Mouse (Mus musculus): ENCODE results near the gene Spg20. TPM values are rescaled to one million over a fixed set of nuclear protein-coding genes. Genes with fewer than 3 reads are reported as not detected.

The Spg20 gene
- polyA plus RNA-seq, 1 experiment: not detected

- peaks cover 8% of the 10 kb centered on the region for H3K4me1 ChIP-seq (ENCODE audit: control insufficient read depth, insufficient read depth, low read length)
- no peak overlapping the region for H3K4me3 ChIP-seq (ENCODE audit: insufficient read depth, low read depth, low read length)
- 35% methylated on average over 7 of the region's 7 CpGs for WGBS
Measured at GRCm38 (mm10) chr3:55151656-55152433, 39.9 kb downstream of the Spg20 start.

GRCm38 (mm10) chr3:55152673-55153334 is 40.9 kb downstream of the Spg20 start:
- H3K4me1 ChIP-seq (ENCODE audit: control insufficient read depth, insufficient read depth, low read length): peaks cover 11% of the 10 kb centered on the region
- H3K27ac ChIP-seq (ENCODE audit: insufficient read depth, low read depth, low read length): no peak overlapping the region
- H3K4me3 ChIP-seq (ENCODE audit: insufficient read depth, low read depth, low read length): no peak overlapping the region
- WGBS: 63% methylated on average over 6 of the region's 6 CpGs
- no peak for TF ChIP-seq CTCF (IDR thresholded peaks at IDR 0.05; ENCODE audit: insufficient read depth, low read depth, low read length)
- TF ChIP-seq POLR2A (IDR thresholded peaks at IDR 0.05; ENCODE audit: insufficient read depth, low read depth, low read length): no peak

More at GRCm38 (mm10) chr3:55151656-55152433, 39.9 kb downstream of the Spg20 start:
- TF ChIP-seq CTCF (IDR thresholded peaks at IDR 0.05; ENCODE audit: insufficient read depth, low read depth, low read length): no peak
- TF ChIP-seq POLR2A (IDR thresholded peaks at IDR 0.05; ENCODE audit: insufficient read depth, low read depth, low read length): no peak
- H3K27ac ChIP-seq (ENCODE audit: insufficient read depth, low read depth, low read length): no peak overlapping the region

GRCm38 (mm10) chr3:55154163-55154562 is 42.3 kb downstream of the Spg20 start:
- TF ChIP-seq POLR2A (IDR thresholded peaks at IDR 0.05; ENCODE audit: insufficient read depth, low read depth, low read length): no peak
- TF ChIP-seq CTCF (IDR thresholded peaks at IDR 0.05; ENCODE audit: insufficient read depth, low read depth, low read length): no peak
- no peak overlapping the region for H3K4me3 ChIP-seq (ENCODE audit: insufficient read depth, low read depth, low read length)
- WGBS: 60% methylated on average over 7 of the region's 7 CpGs

GRCm38 (mm10) chr3:55157413-55157812 is 45.5 kb downstream of the Spg20 start:
- 53% methylated on average over 5 of the region's 5 CpGs for WGBS
- H3K4me3 ChIP-seq (ENCODE audit: insufficient read depth, low read depth, low read length): no peak overlapping the region
- no peak for TF ChIP-seq CTCF (IDR thresholded peaks at IDR 0.05; ENCODE audit: insufficient read depth, low read depth, low read length)
- no peak for TF ChIP-seq POLR2A (IDR thresholded peaks at IDR 0.05; ENCODE audit: insufficient read depth, low read depth, low read length)
- H3K4me1 ChIP-seq (ENCODE audit: control insufficient read depth, insufficient read depth, low read length): peaks cover 11% of the 10 kb centered on the region; the same call in 1 of the 2 replicates
- no peak overlapping the region for H3K27ac ChIP-seq (ENCODE audit: insufficient read depth, low read depth, low read length)

More at GRCm38 (mm10) chr3:55154163-55154562, 42.3 kb downstream of the Spg20 start:
- Histone ChIP-seq H3K4me1 (ENCODE audit: control insufficient read depth, insufficient read depth, low read length) (peaks cover 11% of the 10 kb centered on the region), H3K27ac (ENCODE audit: insufficient read depth, low read depth, low read length) (peak overlapping the region; percentile 9; the same call in 1 of the 2 replicates)

GRCm38 (mm10) chr3:55161144-55161543 is 49.2 kb downstream of the Spg20 start:
- Histone ChIP-seq H3K4me3 (ENCODE audit: insufficient read depth, low read depth, low read length) (no peak overlapping the region), H3K4me1 (ENCODE audit: control insufficient read depth, insufficient read depth, low read length) (peaks cover 3% of the 10 kb centered on the region; the same call in 1 of the 2 replicates), H3K27ac (ENCODE audit: insufficient read depth, low read depth, low read length) (no peak overlapping the region)
- WGBS: 81% methylated on average over 7 of the region's 7 CpGs
- TF ChIP-seq POLR2A (IDR thresholded peaks at IDR 0.05; ENCODE audit: insufficient read depth, low read depth, low read length) (no peak), CTCF (IDR thresholded peaks at IDR 0.05; ENCODE audit: insufficient read depth, low read depth, low read length) (no peak)

GRCm38 (mm10) chr3:55163510-55163909 is 51.6 kb downstream of the Spg20 start:
- no peak overlapping the region for H3K27ac ChIP-seq (ENCODE audit: insufficient read depth, low read depth, low read length)
- 66% methylated on average over 4 of the region's 4 CpGs for WGBS
- H3K4me1 ChIP-seq (ENCODE audit: control insufficient read depth, insufficient read depth, low read length): no peaks in the 10 kb centered on the region
- no peak overlapping the region for H3K4me3 ChIP-seq (ENCODE audit: insufficient read depth, low read depth, low read length)
- no peak for TF ChIP-seq CTCF (IDR thresholded peaks at IDR 0.05; ENCODE audit: insufficient read depth, low read depth, low read length)
- no peak for TF ChIP-seq POLR2A (IDR thresholded peaks at IDR 0.05; ENCODE audit: insufficient read depth, low read depth, low read length)

GRCm38 (mm10) chr3:55172478-55172877 is 60.6 kb downstream of the Spg20 start:
- WGBS: 80% methylated on average over 3 of the region's 3 CpGs
- Histone ChIP-seq H3K4me1 (ENCODE audit: control insufficient read depth, insufficient read depth, low read length) (no peaks in the 10 kb centered on the region), H3K4me3 (ENCODE audit: insufficient read depth, low read depth, low read length) (no peak overlapping the region), H3K27ac (ENCODE audit: insufficient read depth, low read depth, low read length) (no peak overlapping the region)
- no peak for TF ChIP-seq POLR2A (IDR thresholded peaks at IDR 0.05; ENCODE audit: insufficient read depth, low read depth, low read length)
- no peak for TF ChIP-seq CTCF (IDR thresholded peaks at IDR 0.05; ENCODE audit: insufficient read depth, low read depth, low read length)

- H3K27ac ChIP-seq (ENCODE audit: insufficient read depth, low read depth, low read length): no peak overlapping the region
- 77% methylated on average over 6 of the region's 6 CpGs for WGBS
- no peak for TF ChIP-seq POLR2A (IDR thresholded peaks at IDR 0.05; ENCODE audit: insufficient read depth, low read depth, low read length)
- no peak for TF ChIP-seq CTCF (IDR thresholded peaks at IDR 0.05; ENCODE audit: insufficient read depth, low read depth, low read length)
- H3K4me1 ChIP-seq (ENCODE audit: control insufficient read depth, insufficient read depth, low read length): no peaks in the 10 kb centered on the region
- H3K4me3 ChIP-seq (ENCODE audit: insufficient read depth, low read depth, low read length): no peak overlapping the region
Measured at GRCm38 (mm10) chr3:55177271-55177670, 65.4 kb downstream of the Spg20 start.

GRCm38 (mm10) chr3:55181766-55182165 is 69.9 kb downstream of the Spg20 start, which contains the start of gene Sohlh2:
TSS of gene Sohlh2 (plus strand) at chr3:55182028.
- Histone ChIP-seq H3K27ac (ENCODE audit: insufficient read depth, low read depth, low read length) (no peak within 1 kb of the TSS), H3K4me3 (ENCODE audit: insufficient read depth, low read depth, low read length) (no peak within 1 kb of the TSS), H3K4me1 (ENCODE audit: control insufficient read depth, insufficient read depth, low read length) (no peaks in the 10 kb centered on the region)
- WGBS: 95% methylated on average over 22 of the region's 22 CpGs
- no peak for TF ChIP-seq CTCF (IDR thresholded peaks at IDR 0.05; ENCODE audit: insufficient read depth, low read depth, low read length)
- no peak for TF ChIP-seq POLR2A (IDR thresholded peaks at IDR 0.05; ENCODE audit: insufficient read depth, low read depth, low read length)

Other genes with a start within 250 kb of the Spg20 start
- not detected in 2 replicates for gene Sertm1, start 196.2 kb upstream of the Spg20 start, polyA plus RNA-seq (2012; ENCODE audit: insufficient read depth, insufficient read length, low replicate concordance, missing spikeins)
- not detected in 2 replicates for gene Ccna1, start 56.6 kb upstream of the Spg20 start, polyA plus RNA-seq (2012; ENCODE audit: insufficient read depth, insufficient read length, low replicate concordance, missing spikeins)
- gene Ccdc169, start 25.2 kb downstream of the Spg20 start, polyA plus RNA-seq (2012; ENCODE audit: insufficient read depth, insufficient read length, low replicate concordance, missing spikeins): not detected in 2 replicates
- not detected in 2 replicates for gene Sohlh2, start 69.9 kb downstream of the Spg20 start, polyA plus RNA-seq (2012; ENCODE audit: insufficient read depth, insufficient read length, low replicate concordance, missing spikeins)
- 265 and 822 TPM in 2 replicates for gene Dclk1, start 130.3 kb downstream of the Spg20 start, polyA plus RNA-seq (2012; ENCODE audit: insufficient read depth, insufficient read length, low replicate concordance, missing spikeins)